Mouse (Mus musculus): ENCODE data around the gene Msl3l2.

The Msl3l2 gene

DNA sequence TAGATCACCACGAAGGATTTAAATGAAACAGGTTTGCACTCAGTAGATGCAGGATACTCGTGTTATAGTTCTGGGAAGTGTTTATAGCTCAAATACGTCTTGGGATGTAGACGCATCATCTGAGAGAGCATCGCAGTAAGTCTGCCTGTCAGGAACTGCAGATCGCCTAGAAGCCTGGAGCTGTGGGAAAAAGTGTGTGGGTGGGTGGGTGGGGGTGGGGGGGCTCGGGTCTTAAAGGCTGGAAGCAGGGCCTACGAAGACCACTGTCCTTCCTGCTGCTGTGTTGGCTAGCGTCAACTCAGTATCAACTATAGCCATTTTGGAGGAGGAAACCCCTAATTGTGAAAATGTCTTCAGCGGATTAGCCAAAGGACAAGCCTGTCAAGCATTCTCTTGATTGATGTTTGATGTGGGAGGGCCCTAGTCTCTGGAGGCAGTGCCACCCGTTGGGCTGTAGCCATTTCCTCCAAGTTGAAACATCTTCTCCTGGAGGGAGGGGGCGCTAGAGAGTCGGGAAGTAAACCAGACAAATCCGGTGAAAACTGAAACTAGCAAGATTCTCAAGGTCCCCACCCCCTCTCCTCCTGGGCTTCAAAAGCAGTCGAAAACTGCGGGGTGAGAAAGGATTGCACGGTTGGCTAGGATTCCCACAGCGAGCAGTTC lies at the start of gene Msl3l2:
Gene Msl3l2 (plus strand): TSS at position 585 of the 663 bp plus-strand sequence.
- DNase-seq (ENCODE audit: low spot score in 2 of 2): peak; percentile 85 to 91

DNA sequence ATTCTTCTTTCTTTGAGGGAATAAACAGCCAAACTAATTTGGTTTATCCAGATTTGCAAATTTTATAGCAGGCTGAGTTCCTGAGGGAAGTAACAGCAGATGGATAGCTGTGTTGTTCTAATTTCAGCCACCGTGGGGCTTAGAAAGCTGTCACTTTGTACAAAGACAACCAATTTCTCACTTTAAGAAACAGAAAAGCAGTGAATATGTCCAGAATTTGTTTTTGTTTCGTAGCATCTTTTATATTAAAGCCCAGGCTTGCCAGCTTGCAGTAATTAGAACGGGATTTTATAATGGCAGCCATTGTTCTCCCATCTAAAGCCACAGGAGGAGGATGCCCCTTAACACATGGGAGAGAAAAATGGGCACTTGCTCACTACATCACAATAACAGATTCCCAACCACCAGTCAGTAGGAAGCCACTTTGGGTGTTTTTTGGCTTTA lies 47.7 kb upstream of the Msl3l2 start:
- DNase-seq (ENCODE audit: low spot score in 2 of 2): no peak

DNA sequence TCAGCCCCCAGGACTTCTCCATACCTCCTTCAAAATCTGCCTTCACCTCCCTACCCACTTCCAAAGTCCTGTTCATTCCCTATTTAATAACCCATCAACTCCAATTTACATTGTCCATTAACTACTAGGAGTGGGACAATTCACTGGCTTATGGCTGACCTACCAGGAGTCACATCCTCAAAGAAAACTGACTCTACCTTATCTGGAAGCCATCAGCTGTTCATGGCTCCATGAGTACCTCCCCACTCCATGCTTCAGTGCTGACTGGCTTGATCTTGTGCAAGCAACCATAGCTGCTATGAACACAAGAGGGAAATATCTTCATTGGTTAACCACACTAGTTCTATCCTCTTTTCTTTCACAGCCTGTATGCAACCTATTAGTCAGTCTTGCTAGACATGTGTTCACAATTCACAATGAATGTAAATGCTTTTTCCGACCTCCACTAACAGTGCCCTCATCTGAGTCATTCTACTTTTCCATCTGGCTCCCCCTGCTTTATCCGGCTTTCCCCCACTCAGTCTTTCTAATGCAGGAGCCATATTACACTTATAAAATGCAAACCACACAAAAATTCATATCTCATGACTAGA lies 45.4 kb upstream of the Msl3l2 start:
- DNase-seq (ENCODE audit: low spot score in 2 of 2): no peak

DNA sequence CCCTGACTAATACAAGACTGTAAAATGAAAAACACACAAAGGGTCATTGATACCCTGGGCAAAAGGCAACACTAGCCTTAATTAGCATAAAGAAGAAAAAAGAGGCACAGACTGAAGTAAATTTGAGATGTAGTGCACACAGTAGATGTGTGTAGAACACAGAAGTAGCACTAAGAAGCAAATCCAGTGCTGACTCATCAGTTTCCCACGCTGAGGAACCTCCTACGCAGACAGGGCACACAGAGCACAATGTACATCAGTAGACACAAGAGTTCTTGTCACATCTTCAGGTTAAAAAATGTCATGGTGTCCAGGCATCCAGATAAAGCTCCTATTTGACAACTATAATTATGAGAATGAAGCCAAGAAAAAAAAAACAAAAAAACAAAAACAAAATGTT lies 44.0 kb upstream of the Msl3l2 start:
- no peak for DNase-seq (ENCODE audit: low spot score in 2 of 2)

DNA sequence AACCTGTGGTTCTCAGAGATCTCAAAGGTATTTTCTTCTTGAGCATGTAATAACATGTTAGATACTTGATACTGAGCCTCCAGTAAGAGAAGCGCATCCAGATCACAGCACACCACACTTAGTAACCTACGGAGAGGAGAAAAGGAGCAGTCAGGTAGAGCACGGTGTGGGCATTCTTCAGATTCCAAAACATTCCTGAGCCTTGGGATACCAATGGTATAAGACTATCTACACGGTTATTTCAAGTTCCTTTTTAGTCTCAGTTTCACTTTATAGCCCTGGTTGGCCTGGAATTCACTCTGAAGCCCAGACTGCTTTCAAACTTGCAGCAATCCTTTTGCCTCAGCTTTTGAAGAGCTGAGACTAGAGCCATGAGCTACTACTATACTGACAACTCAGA lies 17.0 kb upstream of the Msl3l2 start:
- no peak for DNase-seq (ENCODE audit: low spot score in 2 of 2)

DNA sequence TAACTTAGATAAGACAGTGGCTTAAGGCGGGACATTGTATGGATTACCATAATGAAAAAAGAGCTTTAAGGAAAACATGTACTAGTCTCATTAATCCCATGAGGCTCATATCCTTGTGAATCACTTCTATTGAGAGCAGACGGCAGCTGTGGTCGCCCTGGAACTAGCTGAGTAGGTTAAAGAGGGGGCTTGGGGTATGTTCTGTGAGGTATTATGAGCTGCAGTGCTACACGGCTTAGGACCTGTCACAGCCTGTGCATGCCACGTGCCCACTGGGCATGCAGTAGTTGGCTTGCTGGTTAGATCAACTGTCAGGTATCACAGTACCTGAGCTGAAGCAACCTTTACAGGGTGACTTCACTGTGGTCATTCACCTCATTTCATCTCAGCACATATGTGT lies 12.1 kb upstream of the Msl3l2 start:
- DNase-seq (ENCODE audit: low spot score in 2 of 2): no peak

DNA sequence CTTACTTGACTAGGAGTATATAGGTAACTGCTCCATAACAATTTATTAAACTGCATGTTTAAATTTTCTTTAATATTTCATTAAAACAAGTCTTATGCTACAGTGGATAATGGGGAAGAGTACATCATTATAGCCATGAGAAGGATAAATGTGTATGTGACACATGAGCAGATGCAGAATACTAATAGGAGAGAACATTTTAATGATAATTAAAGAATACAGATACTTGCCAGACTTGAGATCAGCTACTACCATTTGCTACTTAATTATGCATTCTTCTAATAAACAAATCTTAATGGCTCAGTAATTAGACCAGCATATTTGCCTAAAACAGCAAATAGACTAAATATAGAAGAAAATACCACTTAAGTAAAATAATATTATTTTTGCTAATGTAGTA lies 10.0 kb upstream of the Msl3l2 start:
- no peak for DNase-seq (ENCODE audit: low spot score in 2 of 2)

DNA sequence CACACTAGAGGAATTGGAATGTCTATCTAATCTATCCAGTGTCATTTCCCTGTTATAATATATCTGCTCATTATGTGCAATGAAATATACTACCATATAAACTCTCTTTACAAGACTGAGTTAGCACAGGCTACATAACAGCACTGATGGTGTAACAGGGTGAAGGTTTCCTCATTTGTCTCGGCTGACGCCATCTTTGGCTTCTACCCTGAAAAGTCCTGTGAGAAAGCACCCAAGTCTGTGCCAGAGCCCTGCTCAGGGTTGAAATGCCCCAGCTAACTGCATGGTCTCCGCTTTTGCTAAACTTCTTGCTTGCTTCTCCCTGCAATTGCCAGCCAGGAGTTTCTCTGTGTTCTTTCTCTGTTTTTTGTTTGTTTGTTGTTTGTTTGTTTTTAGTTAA lies 7.6 kb upstream of the Msl3l2 start:
- DNase-seq (ENCODE audit: low spot score in 2 of 2): no peak

DNA sequence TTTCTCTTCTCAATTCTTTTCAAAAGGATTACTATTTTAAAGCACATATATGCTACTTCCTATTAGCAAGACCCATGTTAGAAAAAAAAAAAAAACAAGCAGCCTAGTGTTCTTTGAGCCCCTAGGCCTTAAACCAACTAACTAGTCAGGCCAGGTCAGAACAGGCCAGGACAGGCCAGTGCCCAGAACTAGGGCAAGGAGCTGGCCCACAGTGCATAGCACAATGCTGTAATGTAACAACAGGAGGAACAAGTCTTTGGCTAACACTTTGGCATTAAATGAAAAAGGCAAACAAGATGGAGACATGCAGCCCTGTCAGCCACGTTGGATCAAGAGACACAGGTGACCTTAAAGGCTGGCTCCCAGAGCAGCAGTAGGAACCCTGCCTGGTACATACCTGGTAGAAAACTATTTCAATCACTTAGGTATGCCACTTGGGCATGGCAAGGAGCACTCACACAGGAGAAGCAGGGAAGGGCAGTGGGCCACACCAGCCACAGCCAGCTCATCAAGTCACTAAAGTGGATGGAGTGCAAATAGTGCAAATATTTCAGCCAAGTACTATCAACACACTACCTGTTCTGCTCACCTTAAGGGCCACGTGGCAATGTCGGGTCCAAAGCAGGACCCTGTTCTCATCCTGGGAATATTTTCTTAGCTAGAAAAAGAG lies 6.9 kb upstream of the Msl3l2 start:
- DNase-seq (ENCODE audit: low spot score in 2 of 2): no peak

DNA sequence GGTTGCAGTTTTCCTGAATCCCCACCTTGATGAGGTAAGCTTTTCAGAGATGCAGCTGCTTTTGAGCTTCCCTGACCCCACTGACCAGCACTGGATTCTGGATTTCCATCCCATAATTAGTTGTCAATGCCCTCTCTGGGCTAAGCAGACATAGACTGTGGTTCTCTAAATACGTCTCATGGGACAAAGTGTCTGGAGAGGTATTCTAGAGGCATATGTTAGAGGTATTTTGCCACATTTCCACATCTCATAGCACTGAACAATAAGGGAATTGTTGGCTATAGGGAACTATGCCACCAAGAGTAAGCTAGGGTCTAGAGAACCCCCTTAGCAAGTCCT lies 248 bp downstream of the Msl3l2 start:
- no peak for DNase-seq (ENCODE audit: low spot score in 2 of 2)

DNA sequence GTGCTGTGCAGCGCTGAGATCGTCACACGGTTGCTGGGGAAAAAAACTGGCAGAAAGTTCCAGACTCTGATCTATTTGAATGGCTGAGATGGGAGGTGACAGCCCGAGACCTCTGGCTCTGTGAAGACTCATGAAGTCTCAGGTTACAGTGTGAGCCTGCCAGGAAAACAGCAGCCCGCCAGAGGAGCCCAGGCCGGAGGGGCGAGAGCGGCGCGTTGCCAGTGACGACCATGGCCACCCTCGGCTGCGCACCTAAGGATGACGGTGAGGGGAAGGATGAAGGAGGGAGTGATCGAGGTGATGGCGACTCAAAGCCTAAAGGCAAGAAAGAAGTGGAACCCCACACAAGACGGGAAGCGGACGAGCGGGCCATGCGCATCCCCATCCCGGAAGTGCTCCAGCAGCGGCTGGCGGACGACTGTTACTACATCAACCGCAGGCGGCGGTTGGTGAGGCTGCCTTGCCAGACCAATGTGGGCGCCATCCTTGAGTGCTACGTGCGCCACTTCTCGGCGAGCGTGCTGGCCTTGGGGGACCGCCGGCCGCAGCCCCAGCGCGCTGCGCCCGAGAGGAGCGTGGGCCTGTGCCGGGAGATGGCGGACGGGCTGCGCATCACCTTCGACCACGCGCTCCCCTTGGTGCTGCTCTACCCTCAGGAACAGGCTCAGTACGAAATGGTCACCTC lies 8.4 kb downstream of the Msl3l2 start:
- DNase-seq (ENCODE audit: low spot score in 2 of 2): peak; percentile 54 to 72

DNA sequence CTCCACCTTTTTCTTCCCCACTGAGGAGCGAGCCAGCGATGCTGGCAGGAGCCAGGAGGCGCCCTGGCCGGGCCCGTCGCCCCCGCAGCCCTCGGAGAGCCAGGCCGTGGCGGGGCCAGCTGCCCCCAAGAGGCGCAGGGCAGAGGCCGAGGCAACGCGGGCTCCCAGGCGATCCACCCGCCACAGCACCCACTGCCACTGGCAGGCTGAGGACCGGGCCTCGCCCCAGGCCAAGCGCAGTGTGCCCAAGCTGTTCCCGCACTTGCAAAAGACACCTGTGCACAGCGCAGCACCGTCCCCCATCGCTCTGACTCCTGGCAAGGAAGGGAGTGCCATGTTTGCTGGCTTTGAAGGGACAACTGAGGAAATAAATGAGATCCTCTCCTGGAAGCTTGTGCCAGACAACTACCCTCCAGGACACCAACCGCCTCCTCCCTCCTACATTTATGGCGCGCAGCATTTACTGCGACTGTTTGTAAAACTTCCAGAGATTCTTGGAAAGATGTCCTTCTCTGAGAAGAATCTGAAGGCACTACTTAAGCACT lies 9.0 kb downstream of the Msl3l2 start:
- peak; percentile 40 to 42 for DNase-seq (ENCODE audit: low spot score in 2 of 2)

DNA sequence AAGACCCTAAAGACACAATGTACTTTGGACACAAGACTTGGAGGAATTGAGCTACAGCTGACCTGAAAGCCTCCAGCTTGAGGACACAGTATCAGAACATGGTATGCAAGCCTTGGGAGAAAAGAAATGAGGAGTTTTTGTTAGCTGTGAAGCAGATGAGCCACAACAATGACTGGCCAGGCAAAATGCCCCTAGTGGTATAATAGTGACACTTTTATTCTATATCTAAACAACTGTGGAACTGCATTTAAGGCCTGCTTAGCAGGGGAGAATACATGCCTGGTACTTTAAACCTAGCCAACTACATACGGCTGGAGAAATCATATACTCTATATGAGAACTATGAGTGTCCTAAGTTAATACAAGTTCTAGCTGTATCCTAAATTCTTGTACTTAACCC lies 20.3 kb downstream of the Msl3l2 start:
- DNase-seq (ENCODE audit: low spot score in 2 of 2): no peak

DNA sequence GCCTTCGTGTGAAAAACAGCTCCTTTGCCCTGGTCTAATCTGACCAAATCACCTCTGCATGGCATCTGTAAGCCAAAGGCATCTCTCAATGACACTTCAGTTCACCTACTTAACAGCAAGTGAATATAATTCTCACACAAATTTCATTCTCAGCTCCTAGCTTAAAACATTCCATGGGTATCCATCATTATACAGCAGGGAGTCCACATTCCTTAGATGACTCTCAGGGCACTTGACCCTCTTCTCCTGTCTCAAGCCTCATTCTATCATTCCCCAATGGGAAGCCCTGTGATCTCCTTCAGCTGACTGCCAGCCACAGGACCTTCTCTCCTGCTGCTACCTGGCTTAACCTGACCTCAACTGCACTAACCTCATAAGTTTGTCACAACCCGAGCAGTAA lies 22.9 kb downstream of the Msl3l2 start:
- DNase-seq (ENCODE audit: low spot score in 2 of 2): no peak

DNA sequence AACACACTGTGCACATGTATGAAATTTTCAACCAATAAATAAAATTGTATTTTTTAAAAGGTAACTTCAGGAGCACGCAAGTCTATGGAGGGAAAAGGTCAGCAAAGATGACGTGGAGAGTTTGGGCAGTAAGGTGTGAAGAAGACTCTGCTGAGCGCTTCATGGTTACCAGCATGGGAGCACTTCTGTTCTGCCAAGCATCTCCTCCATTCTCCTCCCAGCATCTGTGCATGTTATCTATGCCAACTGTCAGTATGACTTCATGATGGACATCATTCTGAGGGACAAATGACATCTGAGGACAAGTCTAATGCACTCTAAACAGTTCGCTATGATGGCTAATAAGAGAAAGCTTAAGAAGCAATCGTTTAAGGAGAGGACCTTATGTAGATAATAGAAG lies 30.5 kb downstream of the Msl3l2 start:
- DNase-seq (ENCODE audit: low spot score in 2 of 2): no peak

DNA sequence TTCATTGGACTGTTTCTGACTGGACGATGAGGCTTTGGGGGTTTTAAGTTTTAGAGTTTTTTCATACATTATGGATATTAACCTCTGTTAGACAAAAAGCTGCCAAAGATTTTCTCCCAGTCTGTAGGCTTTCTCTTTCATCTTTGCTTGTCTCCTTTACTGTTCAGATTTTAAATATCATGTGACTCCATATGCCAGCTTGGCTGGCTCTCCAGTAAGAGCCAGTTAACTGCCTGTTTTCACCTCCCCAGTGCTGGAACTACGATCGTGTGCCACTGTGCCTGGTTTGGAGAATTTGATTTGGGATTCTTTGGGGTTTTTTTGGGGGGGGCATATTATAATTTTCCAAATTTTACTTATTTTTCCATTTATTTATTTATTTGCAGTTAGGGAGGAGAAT lies 42.2 kb downstream of the Msl3l2 start:
- DNase-seq (ENCODE audit: low spot score in 2 of 2): no peak

DNA sequence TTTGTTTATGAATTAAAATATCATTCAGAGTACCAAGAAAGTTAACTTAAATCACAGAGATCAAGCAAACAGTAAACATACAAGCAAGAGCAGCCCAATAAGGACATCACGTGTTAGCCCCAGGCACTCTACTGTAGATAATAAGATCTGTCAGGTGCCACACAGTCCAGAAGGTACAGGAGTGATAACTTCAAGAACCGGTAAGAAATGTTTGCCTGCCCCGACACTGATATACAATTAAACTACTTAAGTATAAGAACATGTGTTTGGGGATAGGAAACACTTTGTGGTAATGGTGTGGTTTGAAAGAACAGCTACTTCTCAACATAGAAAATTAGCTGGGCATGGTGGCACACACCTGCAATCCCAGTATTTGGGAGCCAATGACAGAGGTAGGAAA lies 50.2 kb downstream of the Msl3l2 start:
- DNase-seq (ENCODE audit: low spot score in 2 of 2): no peak

DNA sequence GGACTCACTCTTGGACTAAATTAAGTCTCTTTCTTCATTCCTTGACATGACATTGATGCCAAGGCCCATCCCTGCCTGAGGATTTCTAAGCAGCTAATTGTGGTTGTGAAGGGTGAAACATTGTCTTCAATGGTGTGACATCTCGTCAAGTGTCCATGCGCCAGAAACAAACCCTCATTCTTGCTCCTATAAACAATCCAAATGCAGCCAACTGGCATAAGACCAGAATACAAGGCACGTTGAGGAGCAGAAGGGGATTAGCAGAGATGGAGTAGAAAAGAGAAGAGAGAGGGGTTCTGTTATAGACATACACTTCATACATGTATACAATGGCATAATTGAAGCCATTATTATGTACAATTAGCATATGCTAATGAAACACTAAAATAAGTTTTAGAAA lies 51.5 kb downstream of the Msl3l2 start:
- DNase-seq (ENCODE audit: low spot score in 2 of 2): no peak

DNA sequence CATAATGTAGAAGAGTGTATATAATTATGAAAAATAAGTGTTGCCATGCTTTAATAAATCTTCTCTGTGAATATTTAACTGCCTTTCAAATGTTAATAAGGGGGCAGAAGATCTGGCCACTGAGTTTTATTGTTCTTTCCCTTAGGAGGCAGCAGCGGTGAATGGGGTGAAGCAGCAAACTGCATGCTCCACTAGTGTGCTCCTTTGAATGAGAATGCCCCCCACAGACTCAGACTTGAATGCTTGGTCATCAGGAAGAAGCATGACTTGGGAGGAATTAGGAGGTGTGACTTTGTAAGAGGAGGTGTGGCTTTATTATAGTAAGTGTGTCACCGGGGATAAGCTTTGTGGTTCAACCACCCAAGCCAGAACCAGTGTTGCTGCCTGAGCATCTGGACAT lies 52.0 kb downstream of the Msl3l2 start:
- DNase-seq (ENCODE audit: low spot score in 2 of 2): no peak

DNA sequence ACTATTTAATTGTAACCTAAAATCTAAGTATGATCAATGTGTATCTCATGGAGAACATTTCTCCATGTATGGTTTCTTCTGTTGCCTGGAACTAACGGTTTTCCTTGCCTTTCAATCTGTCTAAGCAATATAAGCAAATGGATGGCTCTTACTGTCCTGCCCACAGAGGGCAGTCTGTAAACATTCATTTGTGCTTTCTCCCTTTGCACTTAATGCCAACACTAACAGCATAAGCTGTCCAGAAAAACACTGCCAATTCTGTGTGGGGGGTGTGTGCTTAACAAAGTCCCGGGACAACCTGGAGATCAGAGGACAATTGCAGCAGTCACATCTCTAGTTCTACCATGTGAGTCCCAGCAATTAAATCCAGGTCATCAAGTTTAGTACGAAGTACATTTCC lies 57.7 kb downstream of the Msl3l2 start:
- no peak for DNase-seq (ENCODE audit: low spot score in 2 of 2)

DNA sequence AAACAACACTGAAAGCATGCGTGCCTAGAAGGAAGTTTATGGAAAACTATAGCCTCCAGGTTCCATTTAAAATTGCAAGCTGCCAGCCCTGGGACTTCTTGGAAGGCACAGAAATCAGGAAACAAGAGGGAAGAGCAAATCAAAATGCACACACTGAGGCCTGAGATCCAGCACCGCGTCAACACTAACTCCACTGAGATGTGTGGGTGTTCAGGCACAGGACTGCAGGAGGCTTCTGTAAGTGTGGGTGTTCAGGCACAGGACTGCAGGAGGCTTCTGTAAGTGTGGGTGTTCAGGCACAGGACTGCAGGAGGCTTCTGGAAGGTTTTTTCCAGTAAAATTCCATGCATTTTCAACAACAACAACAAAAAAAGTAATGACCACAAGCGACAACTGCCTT lies 59.0 kb downstream of the Msl3l2 start:
- no peak for DNase-seq (ENCODE audit: low spot score in 2 of 2)
